Mouse (Mus musculus): ENCODE data around the gene Gpr179.

Gpr179 gene

DNA sequence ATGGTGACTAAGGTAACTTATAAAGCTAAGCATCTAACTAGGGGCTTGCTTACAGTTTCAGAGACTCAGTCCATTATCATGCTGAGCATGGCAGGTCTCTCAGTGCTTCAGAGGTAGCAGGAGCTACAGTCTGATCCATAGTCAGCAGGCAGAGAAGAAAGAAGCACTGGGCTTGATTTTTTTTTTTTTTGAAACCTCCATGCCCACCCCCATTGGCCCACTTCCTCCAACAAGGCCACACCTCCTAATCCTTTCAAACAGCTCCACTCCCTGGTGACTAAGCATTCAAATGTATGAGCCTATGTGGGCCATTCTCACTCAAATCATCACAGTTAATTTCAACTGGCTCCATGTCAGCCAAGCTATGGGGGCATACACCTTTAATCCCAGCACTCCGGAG, 59.1 kb downstream of the Gpr179 start:
- in situ Hi-C loops (cut with MboI, MseI), result no loop called here

- in situ Hi-C loops (cut with MboI, MseI), result no loop called here
Observed at GRCm38 (mm10) chr11:97289276-97290230, 62.3 kb downstream of the Gpr179 start.

DNA sequence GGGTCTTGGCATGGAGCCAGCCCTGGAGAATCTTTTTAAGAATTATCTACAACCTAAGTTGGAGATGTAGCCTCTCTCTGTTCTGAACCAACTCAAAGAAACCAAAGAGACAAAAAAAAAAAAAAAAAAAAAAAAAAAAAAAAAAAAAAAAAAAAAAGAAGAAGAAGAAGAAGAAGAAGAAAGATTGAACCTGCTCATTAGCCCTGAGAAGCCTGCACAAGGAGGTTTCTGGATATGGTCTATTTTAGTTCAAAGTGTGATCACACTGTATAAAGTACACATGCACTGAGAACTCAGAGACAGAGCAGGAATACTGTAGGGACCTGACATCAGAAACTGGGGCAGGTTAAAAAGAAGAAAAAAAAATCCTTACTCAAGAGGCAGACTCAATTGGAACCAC, 64.2 kb downstream of the Gpr179 start:
- in situ Hi-C loops (cut with MboI, MseI), result no loop called here

- in situ Hi-C loops (cut with MboI, MseI), result no loop called here
Observed at GRCm38 (mm10) chr11:97286973-97287372, 64.9 kb downstream of the Gpr179 start.

DNA sequence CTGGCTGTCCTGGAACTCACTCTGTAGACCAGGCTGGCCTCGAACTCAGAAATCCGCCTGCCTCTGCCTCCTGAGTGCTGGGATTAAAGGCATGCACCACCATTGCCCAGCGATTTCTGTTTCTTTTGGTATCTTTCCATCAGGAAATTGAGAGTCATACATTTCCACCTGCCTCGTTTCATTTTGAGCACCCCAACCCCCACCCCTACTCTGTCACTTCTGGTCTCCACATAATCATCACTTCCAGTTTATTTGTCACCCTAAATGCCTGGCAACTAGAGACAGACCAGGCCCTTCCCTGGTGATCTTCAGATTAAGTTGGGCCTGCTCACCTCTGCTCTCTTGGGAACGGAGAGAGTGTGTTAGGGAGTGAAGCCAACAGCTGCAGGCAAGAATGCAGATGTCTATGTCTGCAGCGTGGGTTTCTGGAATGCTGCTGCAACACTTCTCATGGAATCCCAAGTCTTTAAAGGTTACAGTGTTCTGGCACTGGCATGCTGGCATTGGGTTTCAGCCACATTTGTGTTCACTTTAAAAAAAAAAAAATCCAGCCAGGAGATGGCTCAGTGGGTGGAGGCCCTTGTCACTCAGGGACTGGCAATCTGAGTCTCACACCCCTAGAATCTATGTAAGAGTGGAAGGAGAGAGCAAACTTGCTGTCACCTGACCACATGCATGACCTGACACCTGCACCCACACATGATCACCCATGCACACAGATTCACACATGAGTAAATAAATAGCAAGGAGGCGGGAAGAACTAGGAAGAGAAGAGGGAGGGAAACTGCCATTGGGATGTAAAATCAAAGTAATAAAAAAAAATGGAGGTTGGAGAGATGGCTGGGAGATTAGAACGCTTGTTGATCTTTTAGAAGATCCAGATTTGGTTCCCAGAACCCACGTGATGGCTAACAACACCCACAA, 65.8 kb downstream of the Gpr179 start:
- in situ Hi-C loops (cut with MboI, MseI), result no loop called here

DNA sequence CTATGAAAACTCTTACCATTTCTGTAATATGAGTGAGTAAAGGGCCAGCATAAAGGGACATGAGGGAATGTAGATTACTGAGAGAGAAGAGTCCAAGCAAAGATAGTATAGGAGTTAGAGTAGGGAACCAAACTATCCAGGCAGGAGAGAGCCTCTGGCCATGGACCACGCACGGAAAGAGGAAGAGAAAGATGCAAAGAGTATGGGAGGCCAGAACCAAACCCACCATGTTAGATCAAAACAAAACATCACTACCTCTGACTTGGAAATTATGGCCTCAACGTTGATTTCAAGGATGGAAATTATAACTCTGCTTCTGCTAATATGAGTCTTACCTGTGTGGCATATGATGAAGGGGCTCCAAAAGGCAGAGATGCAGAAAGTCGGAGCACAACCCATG, 67.0 kb downstream of the Gpr179 start:
- in situ Hi-C loops (cut with MboI, MseI), result no loop called here

GRCm38 (mm10) chr11:97282179-97282578, 69.7 kb downstream of the Gpr179 start:
- in situ Hi-C loops (cut with MboI, MseI), result no loop called here

Data from T-helper 17 cell (primary cell).